Mouse (Mus musculus) erythroblast, adult 5-6 weeks (primary cell): Measurements from ENCODE around the gene Acd. TPM values are rescaled to one million over a fixed set of nuclear protein-coding genes. Genes with fewer than 3 reads are reported as not detected.
A peak's percentile ranks its signal among the peaks of the same experiment; 100 is the strongest.

ENCODE experiments used
- ATAC-seq: replicated peaks from 2 replicates; pipeline ENCODE4 v1.8.0; 2016; ENCODE audit warnings: moderate number of reproducible peaks, mild to moderate bottlenecking, moderate TSS enrichment, inconsistent platforms; ENCODE audit not compliant: poor library complexity, low FRiP score, severe bottlenecking
- total RNA-seq, 2 experiments: library from RNA; stranded (forward) in 1 of 2; stranded (reverse) in 1 of 2; fragments of 150-400 nt in 1 of 2; fragments of 200-764, 138-1000 nt in 1 of 2; gene quantifications; 2 replicates each; pipeline versions ENCODE4 v1.2.3 to v1.2.4; 2015 to 2017; ENCODE audit warnings: low replicate concordance in 2 of 2

The Acd gene
- total RNA-seq, 2 experiments from 2014 or later, result 7.1 to 7.8 TPM

DNA sequence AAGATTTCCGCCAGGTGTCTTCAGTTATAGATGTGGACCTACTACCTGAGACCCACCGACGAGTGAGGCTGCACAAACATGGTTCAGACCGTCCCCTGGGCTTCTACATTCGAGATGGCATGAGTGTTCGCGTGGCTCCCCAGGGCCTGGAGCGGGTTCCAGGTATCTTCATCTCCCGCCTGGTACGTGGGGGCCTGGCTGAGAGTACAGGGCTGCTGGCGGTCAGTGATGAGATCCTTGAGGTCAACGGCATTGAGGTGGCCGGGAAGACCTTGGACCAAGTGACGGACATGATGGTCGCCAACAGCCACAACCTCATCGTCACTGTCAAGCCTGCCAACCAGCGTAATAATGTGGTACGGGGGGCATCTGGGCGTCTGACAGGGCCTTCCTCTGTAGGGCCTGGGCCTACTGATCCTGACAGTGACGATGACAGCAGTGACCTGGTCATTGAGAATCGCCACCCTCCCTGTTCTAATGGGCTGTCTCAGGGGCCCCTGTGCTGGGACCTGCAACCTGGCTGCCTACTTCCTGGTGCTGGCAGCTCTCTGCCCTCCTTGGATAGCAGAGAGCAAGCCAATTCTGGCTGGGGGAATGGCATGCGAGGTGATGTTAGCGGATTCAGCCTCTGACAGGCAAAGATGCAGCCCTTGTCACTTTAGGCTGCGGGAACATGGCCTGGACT is 2.0 kb upstream of the Acd start:
- ATAC-seq, result no peak

DNA sequence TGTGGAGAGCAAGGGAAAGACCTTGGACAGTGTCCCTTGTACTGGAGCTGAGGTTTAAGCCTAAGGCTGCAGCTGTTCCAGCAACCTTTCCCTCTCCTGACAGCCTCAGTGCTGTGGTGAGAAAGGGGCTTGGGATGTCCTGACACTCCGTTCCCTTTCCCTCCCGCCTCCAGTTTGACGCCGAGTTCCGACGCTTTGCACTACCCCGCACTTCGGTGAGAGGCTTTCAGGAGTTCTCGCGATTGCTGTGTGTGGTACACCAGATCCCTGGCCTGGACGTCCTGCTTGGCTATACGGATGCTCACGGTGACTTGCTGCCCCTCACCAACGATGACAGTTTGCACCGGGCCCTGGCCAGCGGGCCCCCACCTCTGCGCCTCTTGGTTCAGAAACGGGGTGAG is 1.1 kb upstream of the Acd start:
- ATAC-seq, result no peak

DNA sequence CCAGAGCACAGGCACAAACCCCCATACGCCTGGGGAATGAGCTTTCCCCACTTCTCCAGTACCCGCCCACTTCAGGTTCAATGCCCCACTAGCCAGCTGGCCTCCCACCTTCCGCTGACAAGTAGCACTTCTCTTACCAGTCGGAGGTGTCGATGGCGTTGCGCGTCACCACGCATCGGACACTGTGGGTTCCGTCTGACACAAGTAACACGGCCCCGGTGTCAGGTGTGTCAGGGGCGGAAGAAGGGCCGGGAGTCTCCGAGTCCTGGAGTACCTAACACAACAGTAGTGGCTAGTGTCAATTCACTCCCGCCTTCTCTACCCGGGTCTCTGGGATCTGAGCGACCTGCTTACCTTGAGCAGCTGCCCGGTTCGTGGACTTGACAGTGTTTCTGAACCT is 336 bp downstream of the Acd start:
- ATAC-seq, result peak; percentile 57

DNA sequence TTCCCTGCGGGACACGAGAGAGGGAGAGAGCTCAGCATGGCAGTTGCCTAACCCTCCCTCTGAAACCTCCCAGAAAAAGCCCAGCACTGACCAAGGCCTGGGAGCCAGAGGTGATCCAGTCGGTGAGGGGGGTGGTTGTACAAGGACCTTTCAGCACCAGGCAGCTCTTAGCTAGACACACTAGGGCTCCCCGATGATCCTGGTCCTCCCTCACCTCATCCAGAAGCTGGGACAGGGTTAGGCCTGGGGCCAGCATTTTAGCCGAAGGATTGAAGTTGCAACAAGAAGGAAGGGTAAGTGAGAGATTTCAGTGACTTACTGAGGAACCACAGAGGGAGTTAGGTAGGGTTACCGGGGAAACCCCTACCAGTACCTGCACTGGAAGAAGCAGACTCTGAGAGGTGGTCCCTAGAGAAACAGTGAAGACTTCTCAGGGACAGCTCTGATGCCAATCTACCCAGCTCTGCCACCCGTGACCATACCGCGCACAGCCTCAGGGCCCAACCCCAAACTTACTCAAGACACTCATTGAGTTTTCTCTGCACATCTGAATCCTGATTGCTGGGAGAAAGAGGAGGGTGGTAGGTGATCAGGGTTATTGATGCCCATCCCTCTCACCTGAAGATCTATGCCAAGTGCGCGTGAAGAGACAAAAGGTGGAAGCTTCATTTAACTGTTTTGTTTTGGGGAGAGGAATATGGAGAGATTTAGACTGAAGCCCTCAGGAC is 1.2 kb downstream of the Acd start:
- ATAC-seq, result no peak

DNA sequence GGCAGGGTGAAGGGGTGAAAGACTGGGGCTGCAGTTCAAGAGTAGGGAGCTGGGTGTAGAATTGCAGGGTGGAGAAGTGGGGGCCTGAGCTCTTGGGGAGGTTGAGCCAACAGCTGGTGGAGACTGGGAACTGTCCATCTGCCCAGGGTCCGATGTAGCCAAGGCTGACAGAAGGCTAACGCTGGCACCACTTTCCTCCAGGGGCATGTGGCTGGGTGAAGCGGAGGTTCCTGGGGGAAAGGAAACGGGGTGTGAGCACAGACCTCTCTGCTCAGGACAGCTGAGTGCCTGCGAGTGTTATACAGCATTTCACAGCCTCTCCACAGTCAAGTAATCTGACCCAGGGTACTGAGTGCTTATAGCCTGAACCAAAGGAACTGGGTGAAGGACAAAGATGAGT is 2.2 kb downstream of the Acd start:
- ATAC-seq, result no peak

DNA sequence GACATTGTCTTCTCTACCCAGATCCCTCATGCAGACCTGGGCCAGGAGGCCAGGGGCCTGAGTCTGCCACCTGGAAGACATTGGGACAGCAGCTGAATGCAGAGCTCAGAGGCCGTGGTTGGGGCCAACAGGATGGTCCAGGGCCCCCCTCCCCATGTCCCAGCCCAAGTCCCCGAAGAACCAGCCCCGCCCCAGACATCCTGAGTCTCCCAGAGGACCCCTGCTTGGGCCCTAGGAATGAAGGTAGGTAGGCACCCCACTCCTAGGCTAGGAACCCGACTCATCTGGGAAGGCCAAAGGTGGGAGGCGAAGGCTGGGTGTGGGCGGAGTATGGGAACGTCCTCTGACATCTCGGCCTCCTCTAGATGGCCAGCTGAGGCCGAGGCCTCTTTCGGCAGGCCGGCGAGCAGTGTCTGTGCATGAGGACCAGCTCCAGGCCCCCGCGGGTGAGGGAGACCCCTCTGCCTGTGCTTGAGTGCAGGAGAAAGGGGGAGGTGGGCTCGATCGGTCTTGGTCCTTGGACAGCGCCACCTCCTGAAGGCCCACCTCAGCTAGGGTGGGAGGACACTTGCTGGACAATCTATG is 3.6 kb downstream of the Acd start:
- no peak for ATAC-seq

DNA sequence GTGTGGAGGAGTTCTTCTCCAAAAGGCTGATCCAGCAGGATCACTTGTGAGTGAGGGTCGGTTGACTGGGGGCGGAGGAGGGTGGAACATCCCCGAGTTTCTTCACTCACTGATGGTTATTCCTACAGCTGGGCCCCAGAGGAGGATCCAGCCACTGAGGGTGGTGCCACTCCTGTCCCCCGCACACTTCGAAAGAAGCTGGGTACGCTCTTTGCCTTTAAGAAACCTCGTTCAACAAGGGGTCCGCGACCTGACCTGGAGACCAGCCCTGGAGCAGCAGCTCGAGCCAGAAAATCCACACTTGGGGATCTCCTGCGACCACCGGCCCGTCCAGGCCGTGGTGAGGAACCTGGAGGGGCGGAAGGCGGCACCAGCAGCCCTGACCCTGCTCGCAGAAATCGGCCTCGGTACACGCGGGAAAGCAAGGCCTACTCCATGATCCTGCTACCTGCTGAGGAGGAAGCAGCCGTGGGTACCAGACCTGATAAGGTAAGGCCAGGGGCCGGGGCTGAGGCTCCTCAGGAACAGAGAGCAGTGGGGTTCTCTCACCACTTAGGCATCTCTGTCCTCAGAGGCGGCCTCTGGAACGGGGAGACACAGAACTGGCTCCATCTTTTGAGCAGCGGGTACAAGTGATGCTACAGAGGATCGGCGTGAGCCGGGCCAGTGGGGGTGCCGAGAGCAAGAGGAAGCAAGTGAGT is 5.7 kb downstream of the Acd start:
- no peak for ATAC-seq

DNA sequence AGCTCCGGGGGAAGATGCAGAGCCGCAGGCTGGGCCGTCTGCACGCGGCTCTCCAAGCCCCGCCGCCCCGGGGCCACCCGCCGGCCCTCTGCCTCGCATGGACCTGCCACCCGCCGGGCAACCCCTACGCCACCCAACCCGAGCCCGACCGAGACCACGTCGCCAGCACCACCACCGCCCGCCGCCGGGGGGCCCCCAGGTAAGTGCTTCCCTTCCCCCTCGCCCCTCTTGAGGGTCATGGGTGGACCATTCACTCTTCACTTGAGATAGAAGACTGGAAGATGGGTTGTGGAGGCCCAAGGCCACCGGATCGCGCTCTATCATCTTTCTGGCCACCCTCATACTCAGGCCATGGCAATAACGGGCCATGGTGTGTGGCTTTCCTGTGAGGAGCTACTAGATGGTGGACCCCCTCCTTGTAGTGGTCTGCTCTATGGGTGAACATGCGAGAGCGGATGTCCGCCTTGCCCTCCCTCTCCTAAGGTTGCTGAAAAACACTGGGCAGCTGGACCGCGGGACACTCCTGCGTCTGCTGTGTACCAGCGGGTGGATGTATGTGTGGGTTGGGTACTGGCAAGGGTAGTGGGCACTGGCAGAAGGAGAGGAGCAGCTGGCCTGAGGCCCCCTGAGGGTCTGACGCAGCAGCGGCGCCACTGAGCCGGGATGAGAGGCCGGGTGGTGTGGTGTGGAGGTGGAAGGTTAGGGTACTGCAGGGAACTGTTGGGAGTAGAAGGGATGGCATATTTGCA is 6.7 kb downstream of the Acd start:
- no peak for ATAC-seq

DNA sequence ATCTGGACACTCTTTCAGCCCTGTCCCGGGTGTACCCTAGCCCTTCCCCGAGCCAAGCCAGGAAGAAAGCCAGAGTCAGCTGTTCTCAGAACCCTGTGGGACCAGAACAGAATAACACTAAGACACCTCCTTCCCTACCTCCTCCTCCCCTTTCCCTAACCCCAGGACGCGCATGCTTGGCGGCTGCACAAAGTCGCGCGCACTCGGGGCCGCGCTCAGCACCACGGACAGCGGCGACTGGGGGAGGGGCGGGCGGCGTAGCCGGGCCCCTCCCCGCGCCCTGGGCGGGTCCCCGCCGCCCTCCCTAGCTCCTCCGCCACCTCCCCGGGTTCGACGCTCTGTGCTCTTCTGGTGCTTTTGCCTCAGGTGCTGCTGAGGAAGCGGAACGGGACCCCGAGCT is 7.3 kb downstream of the Acd start:
- no peak for ATAC-seq

DNA sequence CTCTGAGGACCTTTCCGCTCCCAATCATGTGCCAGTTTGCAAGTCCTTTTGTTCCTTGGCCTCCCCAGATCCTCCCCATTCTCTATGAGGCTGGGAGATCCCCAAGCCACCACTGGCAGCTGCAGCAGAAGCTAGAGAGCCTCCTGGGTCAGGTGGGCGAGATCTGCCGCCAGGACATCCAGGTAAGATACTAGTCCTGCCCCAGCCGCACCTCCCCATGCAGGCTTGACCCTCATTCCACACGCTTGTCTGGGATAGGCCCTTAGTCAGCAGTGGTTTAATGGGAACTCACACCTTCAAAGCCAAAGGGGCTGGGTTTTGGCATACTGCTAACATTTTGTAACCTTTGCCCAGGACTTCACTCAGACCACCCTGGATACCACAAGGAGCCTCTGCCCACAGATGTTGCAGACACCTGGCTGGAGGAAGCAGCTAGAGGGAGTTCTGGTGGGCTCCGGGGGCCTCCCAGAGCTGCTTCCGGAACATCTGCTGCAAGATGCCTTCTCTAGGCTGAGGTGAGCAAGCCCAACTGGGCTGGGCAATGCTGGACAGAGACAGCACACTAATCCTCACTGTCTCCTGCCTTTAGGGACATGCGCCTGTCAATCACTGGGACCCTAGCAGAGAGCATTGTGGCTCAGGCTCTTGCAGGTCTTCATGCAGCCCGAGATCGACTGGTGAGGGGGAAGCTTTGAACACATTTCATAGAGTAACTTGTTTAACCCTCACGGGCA is 8.3 kb downstream of the Acd start:
- no peak for ATAC-seq

DNA sequence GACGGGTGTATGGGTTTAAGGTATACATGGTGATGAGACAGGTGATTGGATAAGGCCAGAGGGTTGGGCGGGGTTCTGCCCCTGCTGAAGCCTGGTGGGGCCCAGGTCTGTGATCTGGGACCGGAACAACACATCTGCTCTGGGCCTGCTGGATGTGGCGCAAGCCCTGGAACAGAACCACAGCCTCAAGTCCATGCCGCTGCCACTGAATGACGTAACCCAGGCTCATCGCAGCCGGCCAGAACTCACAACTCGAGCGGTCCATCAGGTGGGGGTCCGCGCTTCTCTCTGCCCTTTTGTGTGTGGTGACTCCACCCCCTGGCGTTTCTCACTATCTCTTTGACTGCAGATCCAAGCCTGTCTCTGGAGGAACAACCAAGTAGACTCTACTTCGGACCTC is 9.9 kb downstream of the Acd start:
- ATAC-seq, result no peak

DNA sequence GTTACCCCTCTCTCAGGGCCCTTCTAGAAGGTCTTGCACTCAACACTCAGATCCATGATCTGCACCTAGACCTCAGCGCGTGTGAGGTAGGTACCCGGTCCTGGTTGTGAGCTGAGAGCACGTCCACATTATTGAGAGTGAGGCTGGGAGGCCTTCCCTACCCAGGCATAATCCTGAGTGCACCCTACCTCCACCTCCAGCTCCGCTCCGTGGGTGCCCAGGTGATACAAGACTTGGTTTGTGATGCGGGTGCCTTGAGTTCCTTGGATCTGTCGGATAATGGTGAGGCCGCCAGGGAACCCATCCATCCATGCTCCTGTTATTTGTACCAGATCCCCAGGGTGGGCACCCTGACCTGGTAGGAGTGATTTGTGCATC is 10.9 kb downstream of the Acd start:
- ATAC-seq, result no peak

DNA sequence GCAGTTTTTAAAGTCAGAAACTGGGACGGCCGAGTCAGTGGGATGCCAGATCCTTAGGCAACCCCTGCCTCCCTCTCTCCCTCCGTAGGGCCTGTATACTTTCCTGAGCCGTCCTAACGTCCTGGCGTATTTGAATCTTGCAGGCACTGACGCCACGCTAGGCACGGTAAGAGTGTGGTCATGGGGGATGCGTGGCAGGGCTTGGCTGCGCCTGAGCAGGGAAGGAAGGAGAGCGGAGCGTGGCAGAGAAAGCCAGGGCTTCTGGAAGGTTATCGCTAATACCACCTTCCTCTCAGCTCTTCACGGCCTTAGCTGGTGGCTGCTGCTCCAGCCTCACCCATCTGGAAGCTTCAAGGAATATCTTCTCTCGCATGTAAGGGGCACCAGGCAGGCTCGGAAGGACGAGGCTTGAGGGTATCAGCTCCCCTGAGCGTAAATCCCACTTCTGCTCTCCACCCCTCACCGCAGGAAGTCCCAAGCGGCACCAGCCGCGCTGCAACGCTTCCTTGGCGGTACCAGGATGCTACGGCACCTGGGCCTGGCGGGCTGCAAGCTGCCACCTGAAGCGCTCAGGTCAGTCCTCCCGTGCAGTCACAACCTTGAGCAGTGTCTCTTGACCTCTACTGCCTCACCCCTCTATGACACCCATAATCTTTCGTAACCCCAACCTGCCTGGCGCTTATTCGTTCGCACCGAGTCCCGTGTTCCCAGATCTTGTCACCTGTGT is 11.5 kb downstream of the Acd start:
- no peak for ATAC-seq

DNA sequence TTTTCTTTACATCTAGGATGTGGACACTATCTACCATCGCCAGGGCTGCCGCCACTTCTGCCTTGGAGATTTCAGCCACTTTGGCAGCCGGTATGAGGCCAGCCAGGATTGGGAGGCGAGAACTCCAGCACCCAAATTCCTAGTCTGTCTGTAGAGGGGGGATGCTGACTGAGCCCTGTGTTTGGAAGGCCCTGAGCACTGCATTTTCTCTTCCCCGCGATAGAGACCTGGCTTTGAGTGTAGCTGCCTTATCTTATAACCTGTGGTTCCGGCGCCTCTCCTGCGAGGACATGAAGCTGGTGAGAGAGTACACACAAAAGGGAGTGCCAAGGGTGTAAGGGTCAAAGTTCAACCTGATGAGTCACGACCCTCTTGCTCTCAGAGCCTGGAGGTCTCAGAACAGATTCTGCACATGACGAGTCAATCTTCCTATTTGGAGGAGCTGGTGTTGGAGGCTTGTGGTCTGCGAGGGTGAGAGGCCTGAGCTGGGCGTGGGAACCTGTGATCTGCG is 12.6 kb downstream of the Acd start:
- ATAC-seq, result no peak

DNA sequence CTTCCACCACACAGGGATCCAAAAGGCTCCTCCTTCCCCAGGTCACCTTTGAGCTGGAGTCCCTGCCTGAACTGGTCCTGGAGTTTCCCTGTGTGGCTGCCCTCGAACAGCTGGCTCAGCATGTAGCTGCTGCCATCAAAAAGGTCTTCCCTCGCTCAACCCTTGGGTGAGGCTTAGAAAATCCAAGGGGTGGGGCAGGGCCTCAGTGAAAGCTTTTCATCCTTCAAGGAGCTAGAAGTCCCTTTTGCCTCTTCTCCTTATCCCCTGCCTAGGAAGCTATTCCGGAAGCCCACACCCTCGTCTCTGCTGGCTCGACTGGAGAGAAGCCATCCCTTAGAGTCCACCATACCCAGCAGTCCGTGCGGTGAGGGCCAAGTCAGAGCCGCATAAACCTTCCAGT is 13.4 kb downstream of the Acd start:
- ATAC-seq, result no peak

DNA sequence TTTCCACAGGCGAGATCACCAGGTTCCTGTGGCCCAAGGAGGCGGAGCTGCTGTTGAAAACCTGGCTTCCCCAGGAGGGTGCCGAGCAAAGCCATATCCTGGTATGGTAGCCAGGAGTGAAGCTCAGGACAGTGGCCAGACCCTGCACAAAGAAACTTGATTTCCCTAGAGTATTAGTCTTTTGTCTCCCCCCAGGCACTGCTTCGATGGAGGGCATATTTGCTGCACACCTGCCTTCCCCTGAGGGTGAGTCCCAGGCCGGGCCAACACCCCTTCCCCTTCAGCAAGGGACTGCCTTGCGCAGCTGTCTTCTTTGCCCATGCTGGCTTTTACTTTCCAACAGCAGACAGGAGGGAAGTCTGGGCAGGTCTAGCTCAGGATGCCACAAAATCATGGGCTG is 14.4 kb downstream of the Acd start:
- ATAC-seq, result no peak

DNA sequence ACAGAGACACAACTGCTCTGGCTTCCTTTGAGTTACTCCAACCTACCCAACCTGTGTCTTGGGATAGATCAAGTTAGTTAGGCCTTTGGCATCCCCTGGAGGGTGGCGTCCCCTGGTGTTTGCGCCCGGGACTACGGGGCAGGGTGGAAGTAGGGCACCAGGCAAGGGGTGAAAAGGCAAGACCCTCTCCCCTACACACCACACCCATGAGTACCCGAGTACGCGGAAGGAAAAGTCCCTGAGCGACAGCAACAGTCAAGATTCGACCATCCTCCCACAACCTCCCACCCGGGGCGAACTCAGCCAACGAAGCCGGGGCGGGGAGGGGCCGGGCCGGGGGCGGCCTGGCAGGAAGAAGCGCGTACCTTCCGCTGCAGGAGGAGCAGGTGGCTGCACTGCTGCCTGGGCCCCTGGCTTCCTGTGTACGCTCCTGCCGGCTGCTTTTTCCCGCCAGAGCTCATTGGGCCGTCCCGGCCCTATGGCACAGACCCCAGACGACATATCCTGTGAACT is 15.1 kb downstream of the Acd start, which contains the start of gene Carmil2:
Gene Carmil2 (plus strand): TSS at position 479 of the 513 bp plus-strand sequence.
- peak; percentile 41; the same call in 1 of the 2 replicates for ATAC-seq

DNA sequence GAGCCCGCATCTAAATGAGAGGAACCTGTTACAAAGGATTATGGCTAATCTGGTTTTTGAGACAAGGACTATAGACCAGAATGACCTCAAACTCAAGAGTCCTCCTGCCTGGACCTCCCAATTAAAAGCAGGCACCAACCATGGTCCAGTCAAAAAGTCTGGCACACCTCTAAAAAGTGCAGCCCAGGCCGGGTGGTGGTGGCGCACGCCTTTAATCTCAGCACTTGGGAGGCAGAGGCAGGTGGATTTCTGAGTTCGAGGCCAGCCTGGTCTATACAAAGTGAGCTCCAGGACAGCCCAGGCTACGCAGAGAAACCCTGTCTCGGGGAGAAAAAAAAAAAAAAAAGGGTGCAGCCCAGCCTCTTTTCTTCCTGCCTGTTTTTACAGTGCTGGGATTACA is 15.6 kb downstream of the Acd start:
- no peak for ATAC-seq
